Mouse (Mus musculus): ENCODE measurements around the gene Map3k6.

The Map3k6 gene

GRCm38 (mm10) chr4:133217641-133218040, 23.0 kb upstream of the Map3k6 start:
- peak; percentile 84 to 91 for DNase-seq

GRCm38 (mm10) chr4:133218745-133219144, 21.9 kb upstream of the Map3k6 start:
- no peak for DNase-seq

DNA sequence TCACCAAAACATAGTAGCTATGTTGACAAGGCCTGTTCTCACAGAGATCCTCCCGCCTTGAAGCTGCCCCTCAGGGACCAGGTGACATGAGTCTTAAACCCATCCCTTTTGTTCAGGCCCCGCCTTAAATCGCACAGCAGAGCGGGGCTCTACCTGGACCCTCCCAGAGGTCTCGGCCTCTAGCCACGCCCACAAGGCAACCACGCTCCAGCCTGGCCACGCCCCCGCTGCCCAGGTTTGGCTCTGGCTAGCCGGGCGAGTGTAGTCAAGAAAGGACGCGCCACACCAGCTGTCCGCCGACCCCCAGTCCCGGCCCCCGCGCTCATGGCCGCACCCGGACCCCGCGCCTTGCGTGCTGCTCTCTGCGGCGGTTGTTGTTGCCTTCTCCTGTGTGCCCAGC, 20.0 kb upstream of the Map3k6 start:
- DNase-seq = peak; percentile 37 to 47

DNA sequence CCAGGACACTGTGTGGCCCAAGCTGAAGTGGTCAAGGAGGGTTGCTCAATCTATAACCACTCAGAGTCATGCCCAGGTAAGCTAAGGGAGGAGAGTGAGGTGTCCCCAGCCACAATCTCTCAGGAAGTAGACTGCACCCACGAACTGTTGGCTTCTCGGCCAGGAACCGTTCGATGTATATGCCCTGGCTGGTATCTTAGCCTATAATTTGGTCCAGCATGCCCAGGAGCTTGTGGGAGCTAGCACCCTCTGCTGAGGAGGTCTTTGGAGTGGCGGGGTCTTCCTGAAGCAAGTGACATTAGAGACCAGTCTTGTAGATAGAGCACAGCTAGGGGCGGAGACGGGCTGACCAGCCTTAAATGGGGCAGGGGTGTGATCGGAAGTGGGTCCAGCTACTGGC, 18.9 kb upstream of the Map3k6 start:
- DNase-seq = no peak

- no peak for DNase-seq
These were observed 16.7 kb upstream of the Map3k6 start for GRCm38 (mm10) chr4:133223875-133224274.

DNA sequence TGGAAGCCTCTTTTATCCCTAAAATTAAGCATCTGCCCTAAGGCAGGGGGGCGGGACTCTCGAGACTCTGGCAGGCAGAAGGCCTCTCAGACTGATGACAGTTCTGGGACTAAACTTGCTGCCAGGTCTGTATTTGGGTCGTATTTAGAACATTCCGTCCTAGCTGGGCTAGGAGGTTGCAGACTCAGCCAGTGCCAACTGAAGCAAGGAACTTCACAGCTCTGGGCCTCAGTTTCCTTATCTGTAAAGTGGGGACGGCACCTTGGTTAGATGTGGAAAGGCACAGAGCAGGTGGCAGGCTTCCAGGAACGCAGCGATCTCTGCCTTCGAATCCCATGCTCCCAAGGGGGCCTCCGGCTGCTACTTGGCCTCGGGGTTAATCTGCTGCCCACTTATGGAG, 14.5 kb upstream of the Map3k6 start:
- peak in 1 of 2 experiments; percentile 56 for DNase-seq

DNA sequence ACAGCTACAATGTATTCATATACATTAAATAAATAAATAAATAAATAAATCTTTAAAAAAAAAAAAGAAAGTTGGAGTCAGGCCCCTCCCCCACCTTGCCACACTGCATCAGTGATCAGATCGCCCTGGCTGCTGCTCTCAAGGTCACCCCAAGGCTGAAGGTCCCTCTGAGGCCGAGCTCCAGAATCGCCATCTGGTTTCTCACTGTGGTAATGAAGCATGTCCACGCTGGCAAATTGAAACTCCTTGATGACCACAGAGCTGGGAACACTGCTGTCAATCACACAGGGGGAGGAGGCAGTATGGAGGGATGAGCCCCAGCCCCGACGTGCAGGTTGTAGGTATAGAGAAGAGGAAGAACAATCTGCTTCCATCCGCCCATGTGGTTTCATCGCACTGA, 13.0 kb upstream of the Map3k6 start:
- DNase-seq = peak; percentile 40 to 65

DNA sequence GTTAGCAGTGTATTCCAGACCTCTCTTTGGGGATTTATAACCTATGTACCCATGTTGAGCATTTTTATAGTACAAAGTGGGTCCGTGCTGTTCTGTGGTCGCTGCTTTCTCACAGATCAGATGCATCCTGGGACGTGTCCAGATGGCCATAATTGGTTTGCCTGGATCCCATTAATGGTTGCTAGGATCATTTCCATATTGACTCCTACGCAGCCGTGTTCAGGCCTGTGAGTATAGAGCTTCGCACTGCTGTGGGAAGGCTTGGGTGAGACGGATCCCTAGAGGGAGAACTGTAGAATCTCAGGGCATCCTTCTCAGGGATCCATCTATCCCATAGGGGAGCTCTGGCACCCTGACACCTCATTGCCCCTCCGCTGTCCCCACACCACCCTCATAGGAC, 11.0 kb upstream of the Map3k6 start:
- DNase-seq = no peak

GRCm38 (mm10) chr4:133233285-133233976, 7.2 kb upstream of the Map3k6 start:
- no peak for DNase-seq

DNA sequence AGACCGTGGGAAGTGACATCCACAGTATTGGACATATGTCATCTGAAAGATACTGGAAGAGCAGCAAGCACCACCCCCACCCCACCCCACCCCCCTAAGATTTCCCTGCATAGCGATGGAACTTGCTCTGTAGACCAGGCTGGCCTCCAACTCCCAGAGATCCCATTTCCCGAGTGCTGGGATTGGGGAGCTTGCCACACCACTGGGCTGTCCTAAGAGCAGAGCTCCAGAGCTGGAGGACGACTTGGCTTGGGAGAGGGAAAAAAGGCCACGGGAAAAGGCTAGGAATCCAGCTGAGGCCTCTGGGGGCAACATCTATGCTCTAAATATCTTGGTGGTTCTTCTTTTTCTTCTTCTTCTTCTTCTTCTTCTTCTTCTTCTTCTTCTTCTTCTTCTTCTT, 5.8 kb upstream of the Map3k6 start:
- DNase-seq = no peak

- no peak for DNase-seq
These were observed 5.2 kb upstream of the Map3k6 start for GRCm38 (mm10) chr4:133235415-133235814.

GRCm38 (mm10) chr4:133237911-133238310, 2.7 kb upstream of the Map3k6 start:
- no peak for DNase-seq

DNA sequence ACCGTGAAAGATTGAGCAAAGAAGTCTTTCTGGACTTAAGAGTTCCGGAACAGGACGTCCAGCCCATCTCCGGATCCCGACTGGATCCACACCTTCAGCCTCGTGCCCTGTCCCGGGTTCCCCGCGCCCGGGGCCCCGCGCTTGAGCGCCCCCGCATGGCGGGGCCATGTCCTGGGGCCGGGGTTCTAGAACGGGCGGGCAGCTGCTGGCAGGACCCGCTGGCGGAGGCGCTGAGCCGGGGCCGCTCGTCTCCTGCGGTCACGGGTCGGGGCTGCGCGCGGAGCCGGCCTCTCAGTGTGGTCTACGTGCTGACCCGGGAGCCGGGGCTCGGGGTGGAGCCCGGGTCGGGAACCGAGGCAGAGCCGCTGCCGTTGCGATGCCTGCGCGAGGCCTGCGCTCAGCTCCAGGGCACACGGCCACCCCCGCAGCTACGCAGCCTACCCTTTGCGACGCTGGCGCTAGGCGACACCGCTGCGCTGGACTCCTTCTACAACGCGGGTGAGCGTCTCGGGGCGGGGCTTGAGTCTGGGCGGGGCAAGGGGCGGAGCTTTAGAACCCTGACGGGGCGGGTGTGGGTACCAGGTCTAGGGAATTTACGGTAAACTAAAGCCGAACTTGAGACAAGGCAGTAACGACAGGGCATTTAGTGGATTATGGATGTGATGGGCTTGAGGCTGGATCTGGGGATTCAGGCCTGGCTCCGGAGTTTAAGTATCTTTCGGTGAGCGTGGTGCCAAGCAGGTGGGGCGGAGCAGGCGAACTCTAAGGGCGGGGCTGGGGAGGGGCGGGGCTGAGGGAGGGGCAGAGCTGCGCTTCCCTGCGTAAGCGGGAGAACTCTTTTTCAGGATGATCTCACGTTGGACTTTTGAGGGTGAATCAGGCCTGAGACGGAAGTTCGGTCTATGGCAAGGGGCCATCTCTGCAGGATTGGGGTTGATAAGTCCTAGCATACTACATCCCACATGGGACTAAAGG, 603 bp downstream of the Map3k6 start:
- peak; percentile 88 to 91 for DNase-seq

DNA sequence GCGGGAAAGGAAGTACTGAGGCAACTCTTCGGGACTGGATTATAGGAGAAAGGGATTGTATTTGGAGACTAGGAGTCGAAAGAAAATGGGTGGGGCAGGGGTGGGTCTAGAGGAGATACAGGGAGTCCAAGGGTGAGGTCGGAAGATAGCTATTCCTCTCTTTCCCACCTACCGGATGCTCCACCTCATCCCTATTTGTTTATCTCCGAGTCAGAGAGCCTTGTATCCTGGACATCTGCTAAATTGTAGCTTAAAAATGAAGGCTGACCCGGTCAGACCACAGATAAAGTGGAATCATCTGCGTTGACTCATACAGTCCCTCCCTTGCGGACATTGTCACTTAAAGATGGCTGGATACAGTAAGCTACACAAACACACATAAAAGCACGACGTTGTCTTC, 1.3 kb downstream of the Map3k6 start:
- no peak for DNase-seq

DNA sequence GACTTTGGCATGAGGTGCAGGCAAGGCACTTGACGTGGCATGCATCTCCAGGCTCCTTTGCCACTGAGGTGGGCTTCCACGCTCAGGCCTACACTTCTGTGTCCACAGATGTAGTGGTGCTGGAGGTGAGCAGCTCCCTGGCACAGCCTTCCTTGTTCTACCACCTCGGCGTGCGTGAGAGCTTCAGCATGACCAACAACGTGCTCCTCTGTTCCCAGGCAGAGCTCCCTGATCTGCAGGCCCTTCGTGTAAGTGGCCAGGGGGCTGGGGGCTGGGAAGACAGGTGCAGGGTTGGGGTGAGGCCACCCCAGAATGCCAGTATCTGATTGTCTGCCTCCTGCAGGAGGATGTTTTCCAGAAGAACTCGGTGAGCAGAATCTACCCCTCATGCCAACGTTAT, 2.1 kb downstream of the Map3k6 start:
- no peak for DNase-seq

- no peak for DNase-seq
These were observed 2.9 kb downstream of the Map3k6 start for GRCm38 (mm10) chr4:133243538-133243937.

GRCm38 (mm10) chr4:133244289-133244688, 3.7 kb downstream of the Map3k6 start:
- DNase-seq = no peak

DNA sequence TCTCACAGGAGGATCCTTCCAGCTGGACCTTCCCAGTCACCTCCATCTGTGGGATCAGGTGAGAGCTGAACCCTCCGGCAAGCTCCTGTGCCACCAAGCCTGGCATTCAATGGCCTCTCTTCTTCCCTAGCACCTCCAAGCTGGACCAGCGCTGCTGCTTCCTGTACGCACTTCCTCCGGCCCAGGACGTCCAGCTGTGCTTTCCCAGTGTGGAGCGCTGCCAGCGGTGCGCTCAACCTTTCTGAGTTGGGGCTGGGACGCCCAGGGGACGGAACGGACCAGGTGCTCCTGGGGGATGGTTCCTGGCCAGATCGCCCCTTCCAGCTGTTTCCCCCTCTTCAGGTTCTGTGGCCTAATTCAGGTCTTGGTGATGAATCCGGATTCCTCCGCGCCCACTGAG, 6.5 kb downstream of the Map3k6 start:
- DNase-seq = no peak

DNA sequence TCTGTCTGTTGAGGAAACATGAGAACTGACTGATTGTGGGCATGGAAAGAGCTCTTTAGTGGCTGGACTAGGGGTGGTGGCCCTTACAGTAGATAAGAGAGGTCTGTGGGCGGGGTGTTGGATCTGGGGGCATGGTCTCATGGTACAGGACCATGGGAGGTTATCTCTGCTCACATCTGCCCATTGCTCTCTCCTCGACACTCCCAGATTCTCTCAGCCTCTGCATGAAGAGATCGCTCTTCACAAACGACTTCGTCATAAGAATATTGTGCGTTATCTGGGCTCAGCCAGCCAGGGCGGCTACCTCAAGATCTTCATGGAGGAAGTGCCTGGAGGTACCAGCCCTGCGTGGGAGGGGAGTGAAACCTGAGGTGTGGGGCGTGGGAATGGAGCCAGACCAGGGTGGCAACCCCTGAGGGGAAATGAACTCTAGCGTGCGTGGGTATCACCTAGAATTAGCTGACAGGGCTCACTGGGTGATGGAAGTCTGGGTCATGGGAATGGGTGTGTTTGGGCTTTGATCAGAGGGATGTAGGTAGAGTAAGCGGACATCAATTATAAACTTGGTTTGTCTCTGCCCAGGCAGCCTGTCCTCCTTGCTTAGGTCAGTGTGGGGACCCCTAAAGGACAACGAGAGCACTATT, 7.3 kb downstream of the Map3k6 start:
- DNase-seq = no peak

GRCm38 (mm10) chr4:133250609-133251008, 10.0 kb downstream of the Map3k6 start:
- DNase-seq = peak; percentile 96 to 97

DNA sequence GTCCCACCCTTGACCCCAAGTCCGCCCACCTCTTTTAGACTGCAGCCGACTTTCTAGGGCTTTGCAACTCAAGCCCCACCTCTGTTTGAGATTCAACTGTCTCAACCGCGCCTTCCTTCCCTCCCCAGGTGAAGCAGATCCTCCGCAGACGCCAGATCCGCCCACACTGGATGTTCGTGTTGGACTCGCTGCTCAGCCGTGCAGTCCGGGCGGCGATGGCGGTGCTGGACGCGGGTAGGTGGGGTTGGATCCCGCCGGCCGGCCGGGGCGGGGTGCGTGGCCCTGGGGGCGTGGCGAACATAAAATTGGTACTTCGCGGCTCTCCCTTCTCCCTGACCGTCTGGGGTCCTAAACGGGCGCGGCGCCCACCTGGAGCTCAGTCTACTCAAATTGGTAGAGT, 10.6 kb downstream of the Map3k6 start:
- DNase-seq = peak in 1 of 2 experiments; percentile 40

GRCm38 (mm10) chr4:133252089-133252488, 11.5 kb downstream of the Map3k6 start:
- DNase-seq = no peak

DNA sequence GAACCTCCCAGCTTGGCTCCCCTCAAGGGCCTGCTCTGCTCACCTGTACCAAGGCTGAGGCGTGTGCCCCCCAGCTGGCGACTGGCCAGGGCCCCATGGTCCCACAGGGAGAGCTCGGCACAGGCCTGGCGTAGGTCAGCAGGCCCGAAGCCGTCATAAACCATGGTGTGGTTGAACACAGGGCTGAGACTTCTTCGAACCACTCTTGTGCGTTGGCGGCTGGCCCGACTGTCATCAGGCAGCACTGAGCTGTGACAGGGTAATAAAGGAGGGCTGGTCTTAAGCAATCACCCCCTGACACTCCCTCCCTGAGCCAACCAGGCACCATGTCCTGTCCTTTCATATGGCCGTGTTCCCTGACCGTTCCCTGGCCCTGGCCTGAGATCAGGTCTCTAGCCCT, 12.8 kb downstream of the Map3k6 start:
- peak in 1 of 2 experiments; percentile 47 for DNase-seq

GRCm38 (mm10) chr4:133255392-133255791, 14.8 kb downstream of the Map3k6 start:
- DNase-seq = no peak

All from cerebellum, postnatal 14 days (tissue).